Mouse (Mus musculus) left cerebral cortex, postnatal 25 days (tissue): ENCODE measurements around the gene Zfp280c. TPM values are rescaled to one million over a fixed set of nuclear protein-coding genes. Genes with fewer than 3 reads are reported as not detected.
A peak's percentile ranks its signal among the peaks of the same experiment; 100 is the strongest.

Experiments
- DNase-seq, 2 experiments: peaks; one replicate each; pipeline ENCODE4 v3.0.0; 2022; ENCODE audit warnings: low spot score in 2 of 2, mixed read lengths in 1 of 2
- intact Hi-C: fragments of 180-260 bp; cut with DNase I; formaldehyde crosslinking; loops from one replicate; pipeline ENCODE4 v1.15.1; 2025
- microRNA-seq, 2 experiments: library from miRNA; unstranded; fragments of <30 nt; microRNA quantifications; one replicate each; pipeline ENCODE4 v1.2.0; 2022
- total RNA-seq, 2 experiments: library from RNA; stranded (reverse); gene quantifications; 2 replicates each; pipeline ENCODE4 v1.2.3; 2021

The Zfp280c gene
- total RNA-seq, 2 experiments from 2014 or later, result 17.3 to 24.4 TPM

GRCm38 (mm10) chrX:48513166-48513807 is 81.0 kb downstream of the Zfp280c start, which contains the start of gene Aifm1:
Aifm1 (minus strand) TSS chrX:48513563.
- peak; percentile 83 to 95 for DNase-seq
- intact Hi-C loops, result no loop called here

- intact Hi-C loops, result no loop called here
- no peak for DNase-seq
Observed at GRCm38 (mm10) chrX:48493763-48494162, 100.5 kb downstream of the Zfp280c start.

Small RNAs within 50 kb of the gene (microRNA-seq; reads per million reads assigned to microRNA genes)
- 0 reads per million in 2 experiments for gene Gm27828

Other genes with a start within 250 kb of the Zfp280c start
- under 1 TPM; 0.69 to 0.71 TPM for gene Elf4, start 131.4 kb downstream of the Zfp280c start, total RNA-seq
- 10 to 100 TPM; 26.1 to 27.2 TPM for gene Aifm1, start 80.9 kb downstream of the Zfp280c start, total RNA-seq
- gene Rab33a, start 75.2 kb downstream of the Zfp280c start, total RNA-seq, result 10 to 100 TPM; 32.1 to 40.6 TPM
- 10 to 100 TPM; 63.8 to 71.4 TPM for gene Slc25a14, start 28.9 kb upstream of the Zfp280c start, total RNA-seq
- gene Gpr119, start 80.0 kb upstream of the Zfp280c start, total RNA-seq, result not detected
- 1 to 10 TPM; 4.2 to 4.4 TPM for gene Rbmx2, start 100.5 kb upstream of the Zfp280c start, total RNA-seq